Mouse (Mus musculus): ENCODE measurements around the gene Satb2. TPM values are rescaled to one million over a fixed set of nuclear protein-coding genes. Genes with fewer than 3 reads are reported as not detected.

Satb2 gene
- total and polyA plus RNA-seq, 3 experiments: not detected

GRCm38 (mm10) chr1:56958996-56959395, 19.5 kb downstream of the Satb2 start:
- Histone ChIP-seq H3K27me3 (ENCODE audit: control insufficient read depth in 1 of 2, insufficient read depth in 2 of 2, low read length in 2 of 2) (no peaks in the 10 kb centered on the region), H3K4me1 (ENCODE audit: control insufficient read depth in 1 of 2, insufficient read depth in 2 of 2, low read length in 2 of 2) (no peaks in the 10 kb centered on the region), H3K79me2 (ENCODE audit: control insufficient read depth, insufficient read depth, low read length, poor library complexity) (no peaks in the 10 kb centered on the region), H3K36me3 (ENCODE audit: control insufficient read depth in 1 of 2, insufficient read depth in 2 of 2, low read length in 2 of 2) (no peaks in the 10 kb centered on the region), H3K9ac (ENCODE audit: control insufficient read depth, low read depth, low read length, poor library complexity, severe bottlenecking) (no peak overlapping the region), H3K4me3 (ENCODE audit: control insufficient read depth in 1 of 2, insufficient read depth in 1 of 2, low read depth in 2 of 2, low read length in 2 of 2) (no peak overlapping the region), H3K27ac (ENCODE audit: control insufficient read depth, low read depth, low read length) (no peak overlapping the region), H3K9me3 (replicated peaks; ENCODE audit: insufficient read depth, low read length) (no peaks in the 10 kb centered on the region)
- no peak for TF ChIP-seq RAD21 (IDR thresholded peaks at IDR 0.05; ENCODE audit: low read depth, low read length)
- TF ChIP-seq MEF2A (IDR thresholded peaks at IDR 0.05; ENCODE audit: extremely low read depth, insufficient replicate concordance, low read depth, low read length, poor library complexity, severe bottlenecking): no peak
- no peak for TF ChIP-seq USF2 (IDR thresholded peaks at IDR 0.05; ENCODE audit: borderline replicate concordance in 1 of 2, insufficient read depth in 1 of 2, low read depth in 1 of 2, low read length in 2 of 2)
- TF ChIP-seq CHD2 (IDR thresholded peaks at IDR 0.05; ENCODE audit: low read length): no peak
- no peak for TF ChIP-seq JUND (IDR thresholded peaks at IDR 0.05; ENCODE audit: low read depth, low read length)
- TF ChIP-seq GABPA (IDR thresholded peaks at IDR 0.05; ENCODE audit: low read depth, low read length): no peak
- no peak for TF ChIP-seq KAT2A (conservative IDR thresholded peaks at IDR 0.05; ENCODE audit: low read depth, low read length)
- no peak for TF ChIP-seq NELFE (IDR thresholded peaks at IDR 0.05; ENCODE audit: low read depth, low read length)
- TF ChIP-seq TAL1 (IDR thresholded peaks at IDR 0.05; ENCODE audit: low read length): no peak
- TF ChIP-seq BHLHE40 (IDR thresholded peaks at IDR 0.05; ENCODE audit: borderline replicate concordance, low read depth, low read length): no peak
- DNase-seq (ENCODE audit: low read depth, low spot score): no peak

- no peak for DNase-seq (ENCODE audit: low read depth, low spot score)
- no peaks in the 10 kb centered on the region for H3K36me3 ChIP-seq (ENCODE audit: control insufficient read depth in 1 of 2, insufficient read depth in 2 of 2, low read length in 2 of 2)
- no peak overlapping the region for H3K27ac ChIP-seq (ENCODE audit: control insufficient read depth, low read depth, low read length)
Measured at GRCm38 (mm10) chr1:56957942-56958341, 20.5 kb downstream of the Satb2 start.

GRCm38 (mm10) chr1:56956811-56957210, 21.6 kb downstream of the Satb2 start:
- DNase-seq (ENCODE audit: low read depth, low spot score): no peak
- Histone ChIP-seq H3K4me3 (ENCODE audit: control insufficient read depth in 1 of 2, insufficient read depth in 1 of 2, low read depth in 2 of 2, low read length in 2 of 2) (no peak overlapping the region), H3K36me3 (ENCODE audit: control insufficient read depth in 1 of 2, insufficient read depth in 2 of 2, low read length in 2 of 2) (no peaks in the 10 kb centered on the region), H3K4me1 (ENCODE audit: control insufficient read depth in 1 of 2, insufficient read depth in 2 of 2, low read length in 2 of 2) (no peaks in the 10 kb centered on the region), H3K9me3 (replicated peaks; ENCODE audit: insufficient read depth, low read length) (no peaks in the 10 kb centered on the region), H3K79me2 (ENCODE audit: control insufficient read depth, insufficient read depth, low read length, poor library complexity) (no peaks in the 10 kb centered on the region), H3K27me3 (ENCODE audit: control insufficient read depth in 1 of 2, insufficient read depth in 2 of 2, low read length in 2 of 2) (no peaks in the 10 kb centered on the region), H3K27ac (ENCODE audit: control insufficient read depth, low read depth, low read length) (no peak overlapping the region), H3K9ac (ENCODE audit: control insufficient read depth, low read depth, low read length, poor library complexity, severe bottlenecking) (no peak overlapping the region)
- TF ChIP-seq BHLHE40 (IDR thresholded peaks at IDR 0.05; ENCODE audit: borderline replicate concordance, low read depth, low read length) (no peak), NELFE (IDR thresholded peaks at IDR 0.05; ENCODE audit: low read depth, low read length) (no peak), GABPA (IDR thresholded peaks at IDR 0.05; ENCODE audit: low read depth, low read length) (no peak), TAL1 (IDR thresholded peaks at IDR 0.05; ENCODE audit: low read length) (no peak), UBTF (IDR thresholded peaks at IDR 0.05; ENCODE audit: borderline replicate concordance, insufficient read depth, low read depth, low read length) (no peak), MAFK (IDR thresholded peaks at IDR 0.05; ENCODE audit: borderline replicate concordance, low read depth, low read length) (no peak), ZNF384 (IDR thresholded peaks at IDR 0.05; ENCODE audit: low read depth, low read length) (no peak), ZKSCAN1 (IDR thresholded peaks at IDR 0.05; ENCODE audit: low read depth, low read length) (no peak), ETS1 (IDR thresholded peaks at IDR 0.05; ENCODE audit: low read depth, low read length) (no peak), GATA1 (IDR thresholded peaks at IDR 0.05; ENCODE audit: low read depth, low read length) (no peak), ZC3H11A (IDR thresholded peaks at IDR 0.05; ENCODE audit: low read depth, low read length) (no peak), TBP (IDR thresholded peaks at IDR 0.05; ENCODE audit: low read depth, low read length) (no peak), KAT2A (conservative IDR thresholded peaks at IDR 0.05; ENCODE audit: low read depth, low read length) (no peak), USF2 (IDR thresholded peaks at IDR 0.05; ENCODE audit: borderline replicate concordance in 1 of 2, insufficient read depth in 1 of 2, low read depth in 1 of 2, low read length in 2 of 2) (no peak), MAZ (IDR thresholded peaks at IDR 0.05; ENCODE audit: low read depth, low read length) (no peak), SIN3A (IDR thresholded peaks at IDR 0.05; ENCODE audit: low read length) (no peak)

More at GRCm38 (mm10) chr1:56957942-56958341, 20.5 kb downstream of the Satb2 start:
- Histone ChIP-seq H3K4me3 (ENCODE audit: control insufficient read depth in 1 of 2, insufficient read depth in 1 of 2, low read depth in 2 of 2, low read length in 2 of 2) (no peak overlapping the region), H3K27me3 (ENCODE audit: control insufficient read depth in 1 of 2, insufficient read depth in 2 of 2, low read length in 2 of 2) (no peaks in the 10 kb centered on the region), H3K9ac (ENCODE audit: control insufficient read depth, low read depth, low read length, poor library complexity, severe bottlenecking) (no peak overlapping the region), H3K4me1 (ENCODE audit: control insufficient read depth in 1 of 2, insufficient read depth in 2 of 2, low read length in 2 of 2) (no peaks in the 10 kb centered on the region), H3K9me3 (replicated peaks; ENCODE audit: insufficient read depth, low read length) (no peaks in the 10 kb centered on the region), H3K79me2 (ENCODE audit: control insufficient read depth, insufficient read depth, low read length, poor library complexity) (no peaks in the 10 kb centered on the region)
- TF ChIP-seq MYC (IDR thresholded peaks at IDR 0.05; ENCODE audit: low read depth, low read length): no peak
- TF ChIP-seq EP300 (IDR thresholded peaks at IDR 0.05; ENCODE audit: low read depth in 1 of 2, low read length in 2 of 2): no peak
- TF ChIP-seq BHLHE40 (IDR thresholded peaks at IDR 0.05; ENCODE audit: borderline replicate concordance, low read depth, low read length): no peak
- no peak for TF ChIP-seq GABPA (IDR thresholded peaks at IDR 0.05; ENCODE audit: low read depth, low read length)
- no peak for TF ChIP-seq ZMIZ1 (IDR thresholded peaks at IDR 0.05; ENCODE audit: low read depth, low read length)
- TF ChIP-seq CHD1 (IDR thresholded peaks at IDR 0.05; ENCODE audit: low read depth, low read length): no peak
- TF ChIP-seq TBP (IDR thresholded peaks at IDR 0.05; ENCODE audit: low read depth, low read length): no peak

Data from MEL (cell line).